Mouse (Mus musculus) embryo, embryonic 9.5 days (tissue): Measurements from ENCODE around the gene Fam120a.

Experiments
- DNase-seq: peaks from one replicate; pipeline ENCODE4 v3.0.0-alpha.2; 2017; ENCODE audit errors: extremely low spot score

Fam120a gene

GRCm38 (mm10) chr13:48853475-48853874 is 114.3 kb downstream of the Fam120a start:
- DNase-seq, result no peak

GRCm38 (mm10) chr13:48852859-48853258 is 115.0 kb downstream of the Fam120a start:
- DNase-seq, result no peak

- no peak for DNase-seq
These were observed 116.1 kb downstream of the Fam120a start for GRCm38 (mm10) chr13:48851719-48852118.

- no peak for DNase-seq
These were observed 117.0 kb downstream of the Fam120a start for GRCm38 (mm10) chr13:48850771-48851170.

- DNase-seq, result no peak
These were observed 117.5 kb downstream of the Fam120a start for GRCm38 (mm10) chr13:48850326-48850725.

GRCm38 (mm10) chr13:48849155-48849554 is 118.7 kb downstream of the Fam120a start:
- no peak for DNase-seq

- no peak for DNase-seq
These were observed 122.5 kb downstream of the Fam120a start for GRCm38 (mm10) chr13:48845308-48845707.

GRCm38 (mm10) chr13:48843530-48843929 is 124.3 kb downstream of the Fam120a start:
- no peak for DNase-seq

- no peak for DNase-seq
These were observed 125.8 kb downstream of the Fam120a start for GRCm38 (mm10) chr13:48841905-48842592.

GRCm38 (mm10) chr13:48838284-48838683 is 129.5 kb downstream of the Fam120a start:
- DNase-seq, result no peak

GRCm38 (mm10) chr13:48837537-48837936 is 130.3 kb downstream of the Fam120a start:
- DNase-seq, result no peak

GRCm38 (mm10) chr13:48830528-48831250 is 137.1 kb downstream of the Fam120a start:
- no peak for DNase-seq

- DNase-seq, result no peak
These were observed 138.0 kb downstream of the Fam120a start for GRCm38 (mm10) chr13:48829780-48830179.
